Mouse (Mus musculus) embryo, embryonic 9.5 days (tissue): ENCODE data around the gene Trub1.
A peak's percentile ranks its signal among the peaks of the same experiment; 100 is the strongest.

Source experiments
- DNase-seq: peaks from one replicate; pipeline ENCODE4 v3.0.0-alpha.2; 2017; ENCODE audit errors: extremely low spot score

Trub1 gene

GRCm38 (mm10) chr19:57452492-57453217 is at the start of gene Trub1:
Gene Trub1 (plus strand): TSS chr19:57452912.
- DNase-seq, result peak; percentile 89

- DNase-seq, result peak; percentile 94
Observed at GRCm38 (mm10) chr19:57403700-57404501, 48.8 kb upstream of the Trub1 start.

- DNase-seq, result no peak
Observed at GRCm38 (mm10) chr19:57404502-57404848, 48.2 kb upstream of the Trub1 start.

GRCm38 (mm10) chr19:57407947-57408346 is 44.8 kb upstream of the Trub1 start:
- no peak for DNase-seq

- DNase-seq, result peak; percentile 60
Observed at GRCm38 (mm10) chr19:57411375-57412196, 41.1 kb upstream of the Trub1 start.

GRCm38 (mm10) chr19:57413170-57413569 is 39.5 kb upstream of the Trub1 start:
- no peak for DNase-seq

GRCm38 (mm10) chr19:57413918-57414317 is 38.8 kb upstream of the Trub1 start:
- no peak for DNase-seq

GRCm38 (mm10) chr19:57415031-57415807 is 37.5 kb upstream of the Trub1 start:
- DNase-seq, result no peak

GRCm38 (mm10) chr19:57417800-57418580 is 34.7 kb upstream of the Trub1 start:
- DNase-seq, result peak; percentile 63

GRCm38 (mm10) chr19:57423402-57423801 is 29.3 kb upstream of the Trub1 start:
- no peak for DNase-seq

- no peak for DNase-seq
Observed at GRCm38 (mm10) chr19:57425296-57425695, 27.4 kb upstream of the Trub1 start.

- DNase-seq, result no peak
Observed at GRCm38 (mm10) chr19:57426841-57427240, 25.9 kb upstream of the Trub1 start.

GRCm38 (mm10) chr19:57427756-57428438 is 24.8 kb upstream of the Trub1 start:
- no peak for DNase-seq

GRCm38 (mm10) chr19:57428641-57429040 is 24.1 kb upstream of the Trub1 start:
- DNase-seq, result no peak

GRCm38 (mm10) chr19:57429926-57430325 is 22.8 kb upstream of the Trub1 start:
- DNase-seq, result no peak

- no peak for DNase-seq
Observed at GRCm38 (mm10) chr19:57431476-57431875, 21.2 kb upstream of the Trub1 start.

- DNase-seq, result no peak
Observed at GRCm38 (mm10) chr19:57434024-57434423, 18.7 kb upstream of the Trub1 start.

GRCm38 (mm10) chr19:57436586-57437021 is 16.1 kb upstream of the Trub1 start:
- no peak for DNase-seq

GRCm38 (mm10) chr19:57437042-57437441 is 15.7 kb upstream of the Trub1 start:
- no peak for DNase-seq

- DNase-seq, result no peak
Observed at GRCm38 (mm10) chr19:57439296-57439695, 13.4 kb upstream of the Trub1 start.
